Mouse (Mus musculus) ovary, postnatal 14 days (tissue): Measurements from ENCODE around the gene Plcd3.

Experiments used
- DNase-seq: peaks from one replicate; pipeline ENCODE4 v3.0.0; 2022; ENCODE audit warnings: low spot score

Gene Plcd3

DNA sequence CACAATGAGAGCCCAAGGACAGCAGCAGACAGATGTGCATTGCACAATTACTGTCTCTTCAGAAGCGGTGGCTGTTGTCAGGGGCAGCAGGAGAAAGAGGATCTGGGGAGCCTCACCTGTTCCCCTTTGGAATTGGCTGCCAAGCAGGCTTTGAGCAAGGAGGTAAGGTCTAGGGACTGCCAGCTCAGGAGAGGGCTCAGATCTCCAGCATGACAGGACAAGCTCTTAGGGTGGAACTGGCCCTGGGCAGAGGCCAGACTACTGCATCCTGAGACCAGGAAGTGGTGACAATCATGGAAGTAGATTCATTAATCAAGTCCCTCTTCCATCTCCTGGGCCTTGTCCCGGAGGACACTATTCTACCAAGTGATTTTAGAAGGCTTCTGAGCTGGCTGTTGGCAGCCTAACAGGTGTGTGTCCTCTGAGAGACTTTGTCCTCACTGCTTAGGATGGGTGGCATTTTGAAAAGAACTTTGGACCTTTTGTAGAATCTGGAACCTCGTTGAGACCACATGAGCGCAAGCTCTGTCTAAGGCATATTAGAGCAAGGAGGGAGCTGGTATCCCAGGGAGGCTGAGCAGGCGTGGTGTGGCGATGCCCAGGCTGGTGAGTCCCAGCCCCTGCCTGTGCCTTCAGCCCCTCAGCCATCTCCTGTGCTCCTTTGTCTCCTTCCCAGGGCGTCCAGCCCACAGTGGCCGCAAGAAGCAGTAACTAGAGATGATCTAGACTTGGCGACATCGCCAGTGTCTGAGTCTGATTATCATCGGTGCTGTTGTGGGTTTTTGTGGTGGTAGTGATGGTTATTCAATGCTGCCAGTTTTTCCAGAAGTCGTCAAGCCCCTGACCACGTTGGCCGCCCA, 35.0 kb downstream of the Plcd3 start:
- DNase-seq, result no peak

DNA sequence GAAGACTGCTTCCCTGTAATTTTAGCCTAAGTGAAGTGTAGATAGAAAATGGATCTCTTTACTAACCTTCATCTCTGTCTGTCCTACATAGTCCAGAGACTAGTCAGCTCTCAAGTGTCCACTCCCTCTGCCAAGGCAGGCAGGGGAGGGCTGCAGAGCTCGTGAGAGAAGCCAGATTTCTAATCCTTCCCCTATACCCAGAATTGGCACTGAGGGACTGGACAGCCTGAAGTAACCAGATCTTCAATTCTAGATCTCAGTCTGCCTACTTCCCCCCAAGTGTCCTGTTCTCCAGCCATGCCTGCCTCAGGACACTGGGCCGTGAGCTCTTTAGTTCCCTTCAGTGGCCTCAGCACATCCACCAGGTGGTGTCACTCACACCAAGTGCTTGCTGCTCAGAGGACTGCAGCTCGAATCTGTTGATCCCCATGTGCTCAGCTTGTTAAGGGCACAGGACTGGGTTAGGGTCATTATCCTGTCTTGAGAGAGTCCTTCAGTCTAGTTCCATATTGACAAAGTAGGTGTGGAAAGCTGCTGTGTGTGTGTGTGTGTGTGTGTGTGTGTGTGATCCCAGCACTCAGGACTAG, 42.9 kb downstream of the Plcd3 start:
- DNase-seq, result no peak

DNA sequence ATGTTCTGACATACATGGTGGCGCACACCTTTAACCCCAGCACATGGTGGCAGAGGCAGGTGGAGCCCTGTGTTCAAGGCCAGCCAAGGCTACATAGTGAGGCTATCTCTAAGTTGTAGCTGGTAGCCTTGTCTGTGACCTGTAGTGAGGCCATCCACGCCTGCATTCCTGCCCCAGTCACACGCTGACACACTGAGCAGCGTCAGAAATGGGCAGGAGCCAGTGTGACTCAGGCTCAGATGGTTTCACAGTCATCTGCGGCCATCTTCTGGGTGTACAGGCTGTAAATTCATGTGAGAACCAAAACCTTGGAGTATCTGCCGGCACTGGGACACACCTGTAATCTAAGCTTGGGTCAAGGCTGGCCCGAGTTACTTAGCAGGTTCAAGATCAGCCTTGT, 44.8 kb downstream of the Plcd3 start:
- no peak for DNase-seq

DNA sequence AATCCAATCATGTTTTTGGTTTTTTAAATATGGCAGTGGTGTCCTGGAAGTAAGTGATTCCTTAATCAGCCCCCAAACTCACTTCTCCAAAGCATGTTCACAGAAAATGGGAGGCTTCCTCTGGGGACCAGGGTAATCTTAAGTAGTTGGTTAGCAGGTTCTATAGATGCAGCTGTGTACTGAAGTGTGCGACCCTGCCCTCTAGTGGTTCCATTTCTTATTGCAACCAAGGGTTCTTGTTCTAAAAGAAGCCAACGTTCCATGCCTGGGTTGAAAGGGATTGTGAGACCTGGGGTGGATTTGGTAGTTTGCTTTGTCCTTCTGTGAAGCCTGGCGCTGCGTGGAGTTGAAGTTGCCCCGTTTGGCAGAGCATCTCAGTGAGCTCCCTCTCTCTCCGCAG, 46.7 kb downstream of the Plcd3 start:
- peak; percentile 77 for DNase-seq

GRCm38 (mm10) chr11:103053191-103054076, 48.0 kb downstream of the Plcd3 start:
- DNase-seq, result no peak

- DNase-seq, result no peak
Observed at GRCm38 (mm10) chr11:103052078-103052477, 49.4 kb downstream of the Plcd3 start.

- no peak for DNase-seq
Observed at GRCm38 (mm10) chr11:103051249-103051691, 50.2 kb downstream of the Plcd3 start.

GRCm38 (mm10) chr11:103050153-103050552, 51.3 kb downstream of the Plcd3 start:
- no peak for DNase-seq

GRCm38 (mm10) chr11:103049611-103050010, 51.8 kb downstream of the Plcd3 start:
- DNase-seq, result no peak

DNA sequence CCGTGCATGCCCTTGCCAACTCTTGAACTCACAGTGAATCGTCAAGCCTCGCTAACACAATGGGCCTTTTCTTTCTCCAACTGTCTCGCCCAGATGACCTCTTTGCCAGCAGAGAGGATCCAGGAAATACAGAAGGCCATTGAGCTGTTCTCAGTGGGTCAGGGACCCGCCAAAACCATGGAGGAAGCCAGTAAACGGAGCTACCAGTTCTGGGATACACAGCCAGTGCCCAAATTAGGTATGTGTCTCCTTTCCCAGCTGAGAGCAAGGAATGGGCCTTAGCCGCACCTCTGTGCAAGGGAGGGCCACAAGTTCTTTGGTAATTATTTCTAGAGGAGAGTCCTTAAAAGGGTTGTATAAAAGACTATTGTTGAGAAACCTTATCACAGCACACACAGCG, 55.2 kb downstream of the Plcd3 start:
- no peak for DNase-seq

DNA sequence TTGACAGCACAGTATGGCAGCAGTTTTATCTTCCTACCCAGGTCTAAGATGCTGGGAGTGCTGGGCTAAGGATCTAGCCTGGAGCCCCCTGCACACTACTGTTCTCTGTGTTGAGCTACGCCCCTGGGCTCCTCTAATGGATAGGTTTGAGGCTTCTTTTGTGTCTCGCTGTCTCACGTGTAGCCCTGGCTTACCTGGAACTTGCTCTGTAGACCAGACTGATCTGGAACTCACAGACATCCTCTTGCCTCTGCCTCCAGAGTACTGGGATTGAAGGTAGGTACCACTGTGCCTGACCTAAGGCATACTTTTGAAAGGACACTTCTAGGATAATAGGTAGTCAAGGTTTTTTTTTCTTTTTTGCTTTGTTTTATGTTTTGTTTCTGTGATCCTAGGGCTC, 57.5 kb downstream of the Plcd3 start:
- no peak for DNase-seq

- no peak for DNase-seq
Observed at GRCm38 (mm10) chr11:103042828-103043227, 58.6 kb downstream of the Plcd3 start.

DNA sequence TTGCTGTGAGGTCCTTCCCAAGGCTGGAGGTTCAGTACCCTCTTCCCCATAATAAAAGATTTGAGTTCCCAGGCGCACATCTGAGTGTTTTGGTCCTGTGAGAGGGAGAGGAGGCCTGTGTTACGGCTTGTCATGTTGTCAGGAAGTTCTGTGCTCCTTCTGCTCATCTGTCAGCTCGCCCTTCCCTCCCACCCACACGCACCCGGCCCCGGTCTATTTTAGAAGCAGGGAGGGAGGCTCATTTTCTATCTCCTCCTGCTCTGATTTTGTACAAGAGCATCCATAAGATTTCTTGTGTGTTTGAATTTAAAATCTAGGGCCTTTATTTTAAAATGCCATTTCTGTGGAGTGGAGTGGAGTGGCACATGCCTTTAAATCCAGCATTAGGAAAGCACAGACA, 63.4 kb downstream of the Plcd3 start:
- no peak for DNase-seq

- DNase-seq, result no peak
Observed at GRCm38 (mm10) chr11:103036881-103037465, 64.5 kb downstream of the Plcd3 start.

DNA sequence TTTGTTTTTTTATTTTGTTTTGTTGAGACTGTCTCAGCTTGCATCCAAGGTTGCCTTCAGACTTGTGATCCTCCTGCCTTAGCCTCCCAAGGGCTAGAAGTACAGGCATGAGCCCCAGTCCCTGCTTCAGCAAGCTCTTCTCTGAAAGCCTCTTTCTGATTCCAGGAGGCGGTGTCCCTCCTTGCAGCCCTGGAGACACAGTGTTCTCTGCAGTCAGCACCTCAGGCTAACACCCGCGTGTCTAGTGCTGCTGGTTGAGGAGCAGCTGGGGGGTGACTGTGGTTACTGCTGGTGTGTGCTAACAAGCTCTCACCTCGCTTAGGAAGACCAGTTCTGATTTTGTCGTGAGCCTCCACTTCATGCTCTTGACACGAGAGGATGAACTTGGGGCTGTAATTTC, 66.5 kb downstream of the Plcd3 start:
- DNase-seq, result no peak

- DNase-seq, result no peak
Observed at GRCm38 (mm10) chr11:103033030-103033429, 68.4 kb downstream of the Plcd3 start.

- DNase-seq, result peak; percentile 80
Observed at GRCm38 (mm10) chr11:103028176-103028891, 73.1 kb downstream of the Plcd3 start, which contains the start of the genes Nmt1 and Dcakd. TSS of gene Nmt1 (plus strand) at chr11:103028190. TSS of gene Dcakd (minus strand) at chr11:103028333.

DNA sequence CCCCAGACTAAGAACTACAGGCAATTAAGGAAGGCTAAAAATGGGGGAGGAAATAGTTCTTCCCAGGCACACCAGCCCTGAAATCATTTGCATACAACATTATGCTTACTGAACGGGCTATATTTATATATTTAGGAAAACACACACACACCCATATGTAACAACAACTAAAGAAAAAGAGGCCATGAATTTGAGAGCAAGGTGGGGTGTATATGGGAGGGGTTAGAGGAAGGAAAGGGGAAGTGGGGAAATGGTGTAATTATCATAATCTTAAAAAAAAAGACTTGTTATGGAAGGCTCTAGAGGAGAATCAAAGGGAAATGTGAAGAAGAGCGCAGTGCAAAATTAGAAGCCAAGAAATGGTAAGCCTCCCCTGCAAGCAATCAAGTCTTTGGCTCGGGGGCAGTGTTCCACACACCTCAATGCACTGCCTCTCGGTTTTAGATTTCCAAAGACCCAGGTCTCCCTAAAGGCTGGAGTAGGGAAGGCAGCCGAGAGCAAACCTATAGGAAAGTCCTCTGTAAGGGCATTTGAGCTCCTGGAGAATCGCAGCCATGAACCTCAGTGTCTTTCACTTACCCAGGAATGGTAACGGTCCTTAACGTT, 73.8 kb downstream of the Plcd3 start:
- no peak for DNase-seq

GRCm38 (mm10) chr11:103026901-103027300, 74.6 kb downstream of the Plcd3 start:
- no peak for DNase-seq

DNA sequence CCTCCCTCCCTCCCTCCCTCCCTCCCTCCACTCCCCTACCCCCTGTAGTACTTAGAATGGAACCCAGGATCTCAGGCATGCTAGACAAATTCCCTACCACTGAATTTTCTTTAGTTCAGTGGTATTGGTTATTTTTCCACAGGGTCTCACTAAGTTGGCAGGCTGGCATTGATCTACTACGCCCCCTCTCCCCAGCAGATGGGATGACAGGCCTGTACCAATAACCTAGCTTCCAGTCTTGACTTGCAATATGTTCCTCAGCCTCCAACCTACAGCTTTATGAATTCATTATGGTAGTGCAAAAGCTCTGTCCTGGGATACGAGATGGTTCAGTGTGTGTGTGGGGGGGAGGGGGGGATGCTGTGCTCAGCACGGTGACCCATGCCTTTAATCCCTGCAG, 77.5 kb downstream of the Plcd3 start:
- DNase-seq, result no peak
